Mouse (Mus musculus) erythroid progenitor cell, adult 5-6 weeks (primary cell): Measurements from ENCODE around the gene Pigk. TPM values are rescaled to one million over a fixed set of nuclear protein-coding genes. Genes with fewer than 3 reads are reported as not detected.
A peak's percentile ranks its signal among the peaks of the same experiment; 100 is the strongest.

Experiments
- ATAC-seq: replicated peaks from 2 replicates; pipeline ENCODE4 v1.8.0; 2016; ENCODE audit warnings: moderate number of reproducible peaks, mild to moderate bottlenecking, moderate TSS enrichment, inconsistent platforms; ENCODE audit not compliant: poor library complexity, low FRiP score, severe bottlenecking
- total RNA-seq, 2 experiments: library from RNA; stranded (forward) in 1 of 2; stranded (reverse) in 1 of 2; fragments of 150-400 nt in 1 of 2; fragments of 186-747, 209-891 nt in 1 of 2; gene quantifications; 2 replicates each; pipeline versions ENCODE4 v1.2.3 to v1.2.4; 2015 to 2017; ENCODE audit warnings: low replicate concordance in 2 of 2

Gene Pigk
- total RNA-seq, 2 experiments from 2014 or later = 21.4 to 27.5 TPM

GRCm38 (mm10) chr3:152958358-152959150 is 244.7 kb downstream of the Pigk start:
- 0 out of 2 replicates have a peak, but pooled peaks have one; percentile 39 for ATAC-seq

DNA sequence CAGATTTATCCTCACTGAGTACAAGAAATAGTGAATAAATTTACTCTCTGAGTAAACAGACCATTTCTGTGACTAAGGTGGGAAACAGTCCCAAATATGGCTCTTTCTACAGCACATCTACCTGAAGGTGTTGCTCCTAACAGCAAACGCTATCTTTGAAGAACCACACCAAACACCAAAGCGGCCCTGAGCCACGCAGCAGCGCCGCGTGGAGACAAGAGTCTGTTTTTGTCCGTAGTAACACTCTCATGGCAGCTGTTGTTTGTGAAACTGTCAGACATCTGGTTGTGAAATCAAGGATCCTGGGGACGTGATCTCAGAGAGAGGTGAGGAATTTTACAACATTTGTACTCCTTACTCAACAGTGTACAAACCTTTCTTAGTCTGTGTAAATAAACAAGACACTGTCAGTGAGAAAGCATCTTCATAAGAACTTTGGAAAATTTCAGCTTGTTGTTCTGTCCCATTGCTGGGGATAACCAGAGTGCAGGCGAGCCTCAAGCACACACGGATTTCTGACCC is 248.0 kb downstream of the Pigk start:
- no peak for ATAC-seq

GRCm38 (mm10) chr3:152969774-152970347 is 256.0 kb downstream of the Pigk start:
- no peak for ATAC-seq

GRCm38 (mm10) chr3:152971373-152971772 is 257.5 kb downstream of the Pigk start:
- no peak for ATAC-seq

- ATAC-seq = no peak
Measured at GRCm38 (mm10) chr3:152979481-152980092, 265.7 kb downstream of the Pigk start.

- ATAC-seq = no peak
Measured at GRCm38 (mm10) chr3:152980431-152980830, 266.5 kb downstream of the Pigk start.

DNA sequence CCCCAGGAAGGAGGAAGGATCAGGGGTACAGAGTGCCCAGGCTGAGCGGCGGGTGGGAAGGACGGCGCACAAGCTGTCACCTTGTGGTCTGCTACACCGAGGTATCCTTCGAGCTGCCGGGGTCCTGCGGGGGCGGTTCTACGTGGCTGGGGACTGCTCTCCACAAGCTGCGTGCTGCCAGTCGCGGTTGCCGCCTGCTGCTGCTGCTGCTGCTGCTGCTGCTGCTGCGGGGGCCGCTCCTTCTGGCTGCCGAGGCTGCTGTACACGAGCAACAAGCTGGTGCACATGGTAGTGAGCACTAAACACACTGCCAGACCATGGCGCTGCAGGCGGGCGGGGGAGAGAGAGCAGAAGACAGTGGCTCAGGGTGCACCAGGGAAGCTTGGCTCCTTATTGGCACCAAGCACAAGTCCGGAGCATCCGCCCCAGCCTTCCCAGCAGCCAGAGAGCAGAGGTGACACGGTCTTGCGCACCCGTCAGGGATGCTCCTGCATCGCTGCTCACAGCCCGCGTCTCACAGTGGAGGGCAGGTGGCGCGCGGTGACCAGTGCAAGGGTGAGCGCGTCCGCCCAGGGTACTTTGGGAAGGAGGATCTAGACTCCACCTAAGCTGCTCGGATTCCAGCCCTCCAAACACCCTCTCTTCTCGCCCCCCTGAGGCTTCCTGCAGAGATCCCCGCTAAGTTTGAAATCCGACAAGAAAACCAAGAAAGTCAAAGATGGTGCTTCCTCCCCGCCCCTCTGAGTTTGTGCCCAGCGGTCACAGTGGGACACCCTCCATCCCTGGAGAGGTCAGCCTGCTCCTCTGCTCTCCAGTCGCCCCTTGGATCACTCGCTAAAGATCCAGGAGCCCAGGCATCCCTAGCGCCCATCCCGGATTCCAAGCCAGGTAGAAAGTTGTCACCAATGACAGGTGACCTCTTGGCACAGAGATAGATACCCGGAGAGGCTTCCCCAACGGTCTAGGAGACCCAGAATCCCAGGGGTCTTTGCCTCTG is 267.4 kb downstream of the Pigk start:
- ATAC-seq = no peak

GRCm38 (mm10) chr3:152981988-152982387 is 268.1 kb downstream of the Pigk start, which contains the start of gene St6galnac5:
TSS of gene St6galnac5 (minus strand) at chr3:152982246.
- ATAC-seq = no peak

GRCm38 (mm10) chr3:152990787-152991186 is 276.9 kb downstream of the Pigk start:
- no peak for ATAC-seq

DNA sequence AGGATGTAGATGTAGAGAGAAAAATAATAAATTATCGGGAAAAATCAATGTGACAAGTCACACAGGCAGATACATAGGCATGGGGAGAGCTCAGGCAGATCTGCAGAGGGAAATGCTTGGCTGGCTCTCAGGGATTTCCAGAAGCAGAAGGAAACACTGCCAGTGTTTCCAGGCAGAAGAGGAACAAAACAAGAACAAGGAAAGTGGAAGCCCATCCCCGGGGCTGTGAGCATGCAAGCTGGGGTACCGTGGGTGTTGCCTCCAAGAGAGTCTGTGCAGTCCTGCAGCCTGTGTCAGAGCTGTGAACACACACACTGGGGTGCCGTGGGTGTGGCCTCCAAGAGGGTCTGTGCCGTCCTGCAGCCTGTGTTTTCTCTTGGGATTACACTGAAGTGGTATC is 279.7 kb downstream of the Pigk start:
- no peak for ATAC-seq

DNA sequence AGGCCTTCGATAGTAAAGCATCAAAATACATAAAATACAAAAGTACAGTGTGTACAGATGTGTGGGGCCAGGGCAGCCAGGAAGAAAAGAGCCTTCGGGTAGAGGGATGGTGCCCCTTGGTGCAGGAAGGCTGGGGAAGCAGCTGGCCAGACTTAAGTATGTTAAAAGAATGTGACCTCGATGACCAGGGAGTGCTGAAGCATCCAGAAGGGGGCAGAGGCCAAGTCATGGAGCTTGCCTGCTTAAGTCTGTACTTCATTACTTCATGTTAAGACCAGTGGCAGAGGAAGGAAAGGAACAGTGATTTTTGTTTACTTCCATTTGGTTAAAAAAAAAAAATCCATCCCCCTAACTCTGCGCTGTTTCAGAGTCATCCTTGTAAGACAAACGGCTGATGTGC is 284.2 kb downstream of the Pigk start:
- no peak for ATAC-seq

DNA sequence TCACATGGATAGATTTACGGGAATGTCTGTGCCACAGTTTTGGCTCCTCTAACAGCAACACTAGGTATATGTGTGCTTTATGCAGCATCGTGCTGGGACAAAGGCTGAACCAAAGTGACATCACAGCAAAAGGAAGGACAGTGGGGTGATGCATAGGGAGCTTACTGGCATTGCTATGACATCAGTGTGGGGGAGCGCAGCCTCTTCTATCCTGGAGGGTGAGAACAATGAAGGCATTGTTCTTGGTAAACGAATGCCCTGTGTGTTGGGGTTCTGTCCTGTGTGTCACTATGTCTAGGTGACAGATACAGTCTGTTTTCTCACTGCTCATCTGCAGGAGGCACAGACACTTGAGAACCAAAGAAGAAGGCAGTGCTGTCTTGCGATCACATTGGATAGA is 285.0 kb downstream of the Pigk start:
- no peak for ATAC-seq

DNA sequence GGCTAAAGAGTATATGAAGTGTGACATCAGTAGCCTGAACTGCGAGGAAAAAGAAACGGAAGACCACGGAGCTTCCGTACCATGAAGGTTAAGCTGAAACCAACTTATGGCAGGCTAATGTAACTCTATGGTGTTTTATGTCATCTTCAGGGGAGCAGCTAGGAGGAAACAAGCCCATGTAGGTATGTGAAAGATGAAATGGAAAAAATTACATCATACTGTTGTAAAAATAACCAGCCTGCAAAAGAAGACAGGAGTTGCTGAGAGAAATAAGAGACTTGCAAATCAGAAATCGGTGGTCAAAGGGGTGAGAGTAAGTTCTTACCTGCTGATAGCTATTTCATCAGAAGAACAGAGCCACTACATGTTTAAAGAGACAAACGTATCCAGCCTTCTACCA is 293.0 kb downstream of the Pigk start:
- no peak for ATAC-seq

DNA sequence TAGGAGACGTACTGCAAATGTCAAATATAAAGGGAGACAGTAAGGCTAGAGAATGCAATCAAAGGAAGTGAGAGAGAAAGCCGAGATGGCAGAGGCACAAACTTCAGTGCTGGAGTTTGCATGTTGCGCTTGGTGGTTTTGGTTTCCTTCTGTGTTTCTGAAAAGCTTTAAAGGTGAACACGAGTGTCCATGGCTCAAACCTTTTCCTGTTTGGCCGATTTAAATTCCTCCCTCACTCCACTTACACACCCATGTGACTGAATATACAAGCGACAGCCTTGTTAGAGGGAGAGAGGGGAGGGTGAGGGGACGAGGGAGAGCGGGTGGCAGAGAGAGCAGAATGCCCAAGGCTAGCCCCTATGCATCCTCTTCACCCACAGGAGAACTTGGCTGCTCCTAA is 302.5 kb downstream of the Pigk start:
- ATAC-seq = no peak

GRCm38 (mm10) chr3:153018051-153018450 is 304.2 kb downstream of the Pigk start:
- ATAC-seq = no peak

DNA sequence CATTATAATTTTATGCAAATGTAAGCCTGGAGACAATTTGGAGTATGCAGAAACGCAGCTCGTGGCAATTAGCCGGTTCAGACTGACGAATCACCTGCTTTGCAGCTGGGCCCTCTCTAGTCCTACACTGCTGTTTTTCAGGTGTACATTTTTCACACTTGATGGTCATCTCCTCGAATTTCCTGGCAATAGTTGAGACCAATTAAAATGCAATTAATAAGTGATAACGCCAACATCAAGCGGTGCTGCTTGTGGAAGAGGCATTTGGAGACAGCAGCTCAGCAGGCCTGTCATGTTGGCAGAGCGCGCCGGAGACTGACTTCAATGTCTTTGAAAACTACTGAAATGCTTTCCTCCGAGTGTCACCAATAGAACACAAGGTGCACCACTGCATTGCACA is 310.1 kb downstream of the Pigk start:
- no peak for ATAC-seq
